Mouse (Mus musculus): ENCODE measurements around the gene Krtcap3. TPM values are rescaled to one million over a fixed set of nuclear protein-coding genes. Genes with fewer than 3 reads are reported as not detected.

Gene Krtcap3
- polyA plus RNA-seq, 1 experiment from 2014 or later, result 2.4 TPM

DNA sequence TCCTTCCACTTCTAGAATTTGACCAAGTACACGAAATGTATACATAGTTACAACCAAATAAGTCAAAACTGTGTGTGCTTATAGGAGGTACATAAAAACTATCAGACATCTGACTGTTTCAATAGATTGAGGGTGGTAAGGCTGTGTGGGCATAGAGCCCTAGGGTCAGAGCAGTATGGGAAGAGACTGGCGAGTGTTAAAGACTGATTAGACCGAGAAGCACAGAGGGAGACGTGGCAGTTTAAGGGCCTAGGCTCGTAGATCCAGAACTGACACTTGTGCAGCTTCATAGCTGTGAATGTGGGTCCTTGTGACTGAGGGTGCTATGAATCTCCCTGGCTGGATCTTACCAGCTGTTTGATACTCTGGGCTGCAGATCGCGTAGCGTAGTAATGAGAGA is 3.4 kb downstream of the Krtcap3 start:
- H3K9me3 ChIP-seq, result no peaks in the 10 kb centered on the region
- H3K27me3 ChIP-seq, result no peaks in the 10 kb centered on the region
- no peak overlapping the region for H3K4me3 ChIP-seq
- peaks cover 4% of the 10 kb centered on the region; the same call in 1 of the 2 replicates for H3K4me1 ChIP-seq
- H3K9ac ChIP-seq (replicated peaks), result no peak overlapping the region
- ATAC-seq (replicated peaks), result no peak
- H3K4me2 ChIP-seq (replicated peaks), result no peak overlapping the region
- H3K36me3 ChIP-seq, result peaks cover 52% of the 10 kb centered on the region
- 89% methylated on average over 8 of the region's 8 CpGs for WGBS
- H3K27ac ChIP-seq (replicated peaks), result no peak overlapping the region

- Histone ChIP-seq H3K36me3 (peaks cover 52% of the 10 kb centered on the region), H3K27ac (replicated peaks) (no peak overlapping the region), H3K9me3 (no peaks in the 10 kb centered on the region), H3K4me2 (replicated peaks) (no peak overlapping the region), H3K9ac (replicated peaks) (no peak overlapping the region), H3K27me3 (no peaks in the 10 kb centered on the region), H3K4me1 (peaks cover 4% of the 10 kb centered on the region; the same call in 1 of the 2 replicates), H3K4me3 (no peak overlapping the region)
- no peak for ATAC-seq (replicated peaks)
- WGBS, result 94% methylated on average over 2 of the region's 2 CpGs
Observed at GRCm38 (mm10) chr5:31255381-31255780, 3.9 kb downstream of the Krtcap3 start.

GRCm38 (mm10) chr5:31255971-31256370 is 4.5 kb downstream of the Krtcap3 start:
- Histone ChIP-seq H3K27me3 (no peaks in the 10 kb centered on the region), H3K36me3 (peaks cover 52% of the 10 kb centered on the region), H3K4me1 (peaks cover 4% of the 10 kb centered on the region; the same call in 1 of the 2 replicates), H3K4me3 (no peak overlapping the region), H3K27ac (replicated peaks) (no peak overlapping the region), H3K4me2 (replicated peaks) (no peak overlapping the region), H3K9ac (replicated peaks) (no peak overlapping the region), H3K9me3 (no peaks in the 10 kb centered on the region)
- 95% methylated on average over 2 of the region's 2 CpGs for WGBS
- ATAC-seq (replicated peaks), result no peak

DNA sequence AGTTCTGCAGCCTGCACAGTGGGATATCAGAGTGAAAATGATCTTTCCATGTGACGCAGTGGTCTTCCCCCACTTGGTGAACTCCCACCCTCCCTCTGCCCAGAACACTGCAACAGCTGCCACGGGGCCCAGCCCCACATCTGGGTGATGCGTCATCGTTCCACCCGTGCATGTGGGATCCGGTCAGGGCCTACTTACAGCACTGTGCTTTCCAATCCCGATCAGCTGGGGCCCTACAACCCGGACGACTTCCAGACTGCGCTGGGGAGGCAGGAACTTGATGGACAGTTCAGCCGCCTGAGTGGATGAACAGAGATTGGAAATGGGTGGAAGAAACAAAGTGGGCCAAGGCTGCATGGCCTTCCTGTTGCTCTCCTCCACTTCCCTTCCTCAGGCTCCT is 6.1 kb downstream of the Krtcap3 start:
- no peaks in the 10 kb centered on the region for H3K4me1 ChIP-seq
- H3K4me2 ChIP-seq (replicated peaks), result no peak overlapping the region
- H3K36me3 ChIP-seq, result peaks cover 55% of the 10 kb centered on the region
- H3K27me3 ChIP-seq, result no peaks in the 10 kb centered on the region
- 92% methylated on average over 11 of the region's 11 CpGs for WGBS
- ATAC-seq (replicated peaks), result no peak
- H3K9me3 ChIP-seq, result no peaks in the 10 kb centered on the region
- H3K4me3 ChIP-seq, result no peak overlapping the region
- no peak overlapping the region for H3K27ac ChIP-seq (replicated peaks)
- H3K9ac ChIP-seq (replicated peaks), result no peak overlapping the region

DNA sequence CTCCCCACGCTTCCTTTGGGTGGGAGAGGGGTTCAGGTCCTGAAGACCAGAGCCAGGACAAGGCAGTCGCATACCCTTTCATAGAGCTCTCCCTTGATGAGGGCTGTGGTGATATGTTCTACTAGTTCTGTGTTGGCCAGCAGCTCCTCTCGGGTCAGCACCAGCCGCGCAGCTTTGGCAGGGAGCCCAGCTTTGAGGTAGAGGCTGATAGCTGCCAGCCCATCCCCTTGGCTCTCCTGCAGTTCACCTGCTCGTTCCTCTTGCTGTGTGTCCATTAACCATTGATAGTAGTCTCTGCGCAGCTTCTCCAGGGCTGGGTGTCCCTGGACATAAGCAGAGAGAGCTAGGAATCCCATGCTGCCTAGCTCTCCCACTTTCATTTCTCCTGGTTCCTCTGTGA is 14.6 kb downstream of the Krtcap3 start:
- Histone ChIP-seq H3K36me3 (peaks cover 81% of the 10 kb centered on the region), H3K4me3 (no peak overlapping the region)
- 82% methylated on average over 7 of the region's 7 CpGs for WGBS

DNA sequence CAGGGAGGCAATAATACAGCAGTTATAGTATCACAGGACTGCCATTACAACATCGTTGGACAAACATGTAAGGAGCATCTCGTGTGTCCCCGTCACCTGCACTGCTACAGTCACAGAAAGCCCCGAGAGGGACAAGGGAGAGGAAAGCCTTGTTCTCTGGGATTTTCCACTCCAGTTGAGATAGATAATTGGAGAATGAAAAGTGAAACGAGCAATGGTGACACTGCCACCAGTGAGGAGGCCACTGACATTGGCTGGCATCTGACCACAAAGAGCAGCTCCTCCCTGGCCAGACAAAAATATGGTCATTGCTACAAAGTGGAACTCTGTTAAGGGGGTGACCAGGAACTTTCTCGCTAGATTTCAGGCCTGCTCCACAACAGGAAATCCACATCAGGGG is 16.2 kb downstream of the Krtcap3 start:
- H3K27ac ChIP-seq (replicated peaks), result no peak overlapping the region
- no peaks in the 10 kb centered on the region for H3K4me1 ChIP-seq
- H3K4me3 ChIP-seq, result no peak overlapping the region
- H3K9ac ChIP-seq (replicated peaks), result no peak overlapping the region
- WGBS, result 40% methylated on average over 6 of the region's 6 CpGs
- no peak for ATAC-seq (replicated peaks)
- H3K36me3 ChIP-seq, result peaks cover 76% of the 10 kb centered on the region
- no peaks in the 10 kb centered on the region for H3K9me3 ChIP-seq
- no peaks in the 10 kb centered on the region for H3K27me3 ChIP-seq
- H3K4me2 ChIP-seq (replicated peaks), result no peak overlapping the region

More for the DNA sequence above, 14.6 kb downstream of the Krtcap3 start:
- ATAC-seq (replicated peaks), result no peak
- H3K9me3 ChIP-seq, result no peaks in the 10 kb centered on the region
- H3K27me3 ChIP-seq, result no peaks in the 10 kb centered on the region
- no peak overlapping the region for H3K27ac ChIP-seq (replicated peaks)
- H3K4me2 ChIP-seq (replicated peaks), result no peak overlapping the region
- H3K4me1 ChIP-seq, result no peaks in the 10 kb centered on the region
- H3K9ac ChIP-seq (replicated peaks), result no peak overlapping the region

DNA sequence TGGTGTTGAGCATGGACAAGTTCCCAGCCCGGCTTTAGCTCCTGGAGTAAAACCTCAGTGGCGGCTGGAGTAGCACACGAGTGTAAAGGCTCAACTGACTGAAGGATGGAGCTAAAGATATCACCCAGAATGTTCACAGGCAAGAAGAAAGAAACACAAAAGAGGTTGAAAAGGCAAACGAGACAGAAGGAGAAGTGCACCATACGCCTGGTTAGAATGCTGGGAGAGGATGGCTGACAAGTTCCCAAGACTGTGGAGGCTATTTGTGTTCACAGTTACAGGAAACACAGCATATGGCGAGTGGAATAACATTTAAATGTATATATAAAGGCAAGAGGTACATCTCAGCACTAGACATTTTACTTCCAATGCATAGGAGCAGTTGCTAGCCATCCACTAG is 21.5 kb downstream of the Krtcap3 start:
- ATAC-seq (replicated peaks), result no peak
- 81% methylated on average over 6 of the region's 6 CpGs for WGBS
- Histone ChIP-seq H3K9ac (replicated peaks) (no peak overlapping the region), H3K36me3 (peaks cover 56% of the 10 kb centered on the region), H3K27me3 (no peaks in the 10 kb centered on the region), H3K27ac (replicated peaks) (no peak overlapping the region), H3K9me3 (no peaks in the 10 kb centered on the region), H3K4me1 (no peaks in the 10 kb centered on the region), H3K4me2 (replicated peaks) (no peak overlapping the region), H3K4me3 (no peak overlapping the region)

- no peak overlapping the region for H3K27ac ChIP-seq (replicated peaks)
- no peaks in the 10 kb centered on the region for H3K9me3 ChIP-seq
- 88% methylated on average over 20 of the region's 20 CpGs for WGBS
- no peaks in the 10 kb centered on the region for H3K4me1 ChIP-seq
- no peak overlapping the region for H3K4me2 ChIP-seq (replicated peaks)
- H3K4me3 ChIP-seq, result no peak overlapping the region
- no peak overlapping the region for H3K9ac ChIP-seq (replicated peaks)
- no peaks in the 10 kb centered on the region for H3K27me3 ChIP-seq
- H3K36me3 ChIP-seq, result peaks cover 77% of the 10 kb centered on the region
- no peak for ATAC-seq (replicated peaks)
Observed at GRCm38 (mm10) chr5:31279245-31279988, 27.9 kb downstream of the Krtcap3 start.

DNA sequence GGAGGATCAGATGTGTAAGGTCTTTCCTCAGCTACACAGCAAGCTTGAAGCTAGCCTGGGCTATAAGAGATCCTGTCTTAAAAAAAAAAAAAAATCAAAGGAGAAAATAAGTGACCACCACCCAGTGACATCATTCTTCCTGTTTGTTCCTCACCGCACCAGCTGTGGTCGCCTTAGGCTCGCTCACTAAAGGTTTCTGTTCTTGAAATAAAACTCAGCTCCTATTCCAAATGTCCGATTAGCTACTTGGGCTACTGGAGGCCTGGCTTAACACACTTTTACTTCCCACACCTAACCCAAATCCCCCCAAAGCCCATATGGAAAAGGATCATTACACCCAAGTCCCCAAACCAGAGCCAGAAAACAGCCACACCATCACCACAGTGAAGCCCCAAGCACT is 36.7 kb downstream of the Krtcap3 start:
- no peak overlapping the region for H3K9ac ChIP-seq (replicated peaks)
- no peaks in the 10 kb centered on the region for H3K27me3 ChIP-seq
- ATAC-seq (replicated peaks), result no peak
- H3K9me3 ChIP-seq, result no peaks in the 10 kb centered on the region
- peaks cover 40% of the 10 kb centered on the region for H3K36me3 ChIP-seq
- H3K4me1 ChIP-seq, result peaks cover 20% of the 10 kb centered on the region
- 82% methylated on average over 4 of the region's 4 CpGs for WGBS
- H3K27ac ChIP-seq (replicated peaks), result no peak overlapping the region
- no peak overlapping the region for H3K4me3 ChIP-seq
- no peak overlapping the region for H3K4me2 ChIP-seq (replicated peaks)

DNA sequence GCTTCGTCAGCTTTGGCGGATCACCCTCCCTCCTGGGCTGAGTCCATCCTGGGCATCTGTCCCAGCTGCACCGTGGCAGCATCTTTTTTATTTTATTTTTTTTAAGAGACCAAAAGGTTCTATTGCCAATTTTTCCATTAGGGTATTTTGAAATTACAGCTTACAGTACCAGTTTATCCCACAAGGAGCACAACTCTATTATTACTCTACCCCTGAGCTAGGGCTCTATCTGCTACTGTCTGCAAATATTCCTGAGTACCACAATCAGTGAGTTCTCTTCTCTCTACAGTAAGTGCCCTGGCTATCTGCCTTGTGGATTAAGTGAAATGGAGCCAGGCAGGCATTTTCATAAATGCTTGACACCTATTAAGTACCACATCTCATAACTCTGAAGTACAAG is 37.2 kb downstream of the Krtcap3 start:
- 72% methylated on average over 3 of the region's 3 CpGs for WGBS
- Histone ChIP-seq H3K4me2 (replicated peaks) (no peak overlapping the region), H3K4me1 (peaks cover 20% of the 10 kb centered on the region), H3K9ac (replicated peaks) (no peak overlapping the region), H3K9me3 (no peaks in the 10 kb centered on the region), H3K36me3 (peaks cover 39% of the 10 kb centered on the region), H3K4me3 (no peak overlapping the region), H3K27me3 (no peaks in the 10 kb centered on the region), H3K27ac (replicated peaks) (no peak overlapping the region)
- ATAC-seq (replicated peaks), result no peak

GRCm38 (mm10) chr5:31289626-31290230 is 38.2 kb downstream of the Krtcap3 start:
- H3K4me3 ChIP-seq, result peak overlapping the region; percentile 60; the same call in 1 of the 2 replicates
- no peaks in the 10 kb centered on the region for H3K9me3 ChIP-seq
- 81% methylated on average over 3 of the region's 3 CpGs for WGBS
- H3K4me2 ChIP-seq (replicated peaks), result peak overlapping the region; percentile 80
- peak overlapping the region; percentile 48; the same call in 1 of the 2 replicates for H3K9ac ChIP-seq (replicated peaks)
- no peak overlapping the region for H3K27ac ChIP-seq (replicated peaks)
- H3K36me3 ChIP-seq, result peaks cover 28% of the 10 kb centered on the region
- no peak for ATAC-seq (replicated peaks)
- H3K4me1 ChIP-seq, result peaks cover 29% of the 10 kb centered on the region
- H3K27me3 ChIP-seq, result no peaks in the 10 kb centered on the region

- Histone ChIP-seq H3K4me2 (replicated peaks) (peak within 1 kb of the TSS; percentile 80), H3K9ac (replicated peaks) (peak within 1 kb of the TSS; percentile 52), H3K4me3 (peak within 1 kb of the TSS; percentile 60), H3K27me3 (no peaks in the 10 kb centered on the region), H3K9me3 (no peaks in the 10 kb centered on the region), H3K4me1 (peaks cover 34% of the 10 kb centered on the region), H3K27ac (replicated peaks) (peak within 1 kb of the TSS; percentile 88), H3K36me3 (peaks cover 19% of the 10 kb centered on the region)
- peak; percentile 92 for ATAC-seq (replicated peaks)
- WGBS, result 3% methylated on average over 45 of the region's 45 CpGs
Observed at GRCm38 (mm10) chr5:31290521-31291360, 39.2 kb downstream of the Krtcap3 start, which contains the start of gene Ift172. Ift172 (minus strand) TSS chr5:31291116.

Data from forebrain, embryonic 15.5 days (tissue).